Mouse (Mus musculus) liver, adult 2 months (tissue): Measurements from ENCODE around the gene Hist1h3g.
"Not testable (repeated sequence)": the region's sequence is repeated elsewhere in the genome, so short reads cannot be mapped to it uniquely, and the experiment has no call there.

Source experiments
- CTCF ChIP-seq: fragments of 200-500 bp; IDR thresholded peaks from 2 replicates; pipeline ENCODE4 v1.5.1; 2011; ENCODE audit warnings: low read depth, low read length, control low read depth
- POLR2A ChIP-seq: fragments of 200-500 bp; IDR thresholded peaks from 2 replicates; pipeline ENCODE4 v1.6.1; 2011; ENCODE audit warnings: low read length, control low read depth; ENCODE audit not compliant: insufficient read depth; ENCODE audit errors: extremely low read depth

GRCm38 (mm10) chr13:23542225-23542980 lies 7.2 kb downstream of the Hist1h3g start:
- TF ChIP-seq POLR2A, CTCF: not testable (repeated sequence)
